Mouse (Mus musculus) brain, embryonic 14.5 days (tissue): ENCODE measurements around the gene Ackr1.

Source experiments
- CTCF ChIP-seq: fragments of 200-500 bp; IDR thresholded peaks from 2 replicates; pipeline ENCODE4 v1.5.1; 2012; ENCODE audit warnings: inconsistent platforms, mild to moderate bottlenecking, moderate library complexity, borderline replicate concordance; ENCODE audit not compliant: insufficient read depth, insufficient read length; ENCODE audit errors: extremely low read depth
- POLR2A ChIP-seq: fragments of 200-500 bp; IDR thresholded peaks from 2 replicates; pipeline ENCODE4 v1.6.1; 2012; ENCODE audit warnings: mild to moderate bottlenecking, inconsistent platforms, borderline replicate concordance; ENCODE audit not compliant: poor library complexity, insufficient read depth, insufficient read length, severe bottlenecking; ENCODE audit errors: extremely low read depth

- TF ChIP-seq CTCF (no peak), POLR2A (no peak)
Measured at GRCm38 (mm10) chr1:173374020-173374419, 40.5 kb upstream of the Ackr1 start.
